ENCODE assay signal across 8 mouse cellular contexts in the genomic region with DNA sequence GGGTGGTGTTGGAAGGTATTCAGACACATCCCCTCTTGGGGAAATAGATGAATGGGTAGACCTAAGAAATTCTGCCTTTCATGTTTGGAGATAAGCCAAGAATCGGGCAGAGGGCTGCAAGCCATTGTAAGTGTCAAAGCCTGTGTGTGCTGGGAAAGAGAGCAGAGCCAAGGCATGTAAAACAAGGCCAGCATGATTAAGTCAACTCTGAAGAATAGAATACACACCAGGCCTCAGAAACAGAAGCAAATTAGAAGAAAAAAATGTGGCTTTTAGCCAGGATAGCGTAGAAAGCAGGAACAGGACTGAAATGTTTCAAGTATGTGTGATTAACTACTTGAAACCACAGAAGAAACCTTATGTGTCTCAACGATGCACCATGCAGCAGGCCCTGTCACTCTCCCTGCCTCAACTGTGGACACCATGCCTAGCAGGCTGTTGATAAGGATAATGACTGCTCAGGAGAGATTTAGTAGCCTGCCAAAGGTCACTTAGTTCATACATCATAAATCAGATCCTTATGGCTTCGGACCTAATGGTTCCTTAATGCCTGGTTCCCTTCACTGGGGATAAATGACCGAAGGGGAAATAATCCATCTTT.
A peak's percentile ranks its signal among the peaks of the same experiment; 100 is the strongest.
DNase-seq lines count a peak whose midpoint lies in the region; ATAC-seq and TF ChIP-seq lines count a peak whose summit lies in the region.

No protein-coding gene starts in this region.

- H3K36me3 ChIP-seq in lung, postnatal 0 days (ENCODE audit: insufficient read depth, low read length): no peaks in the 10 kb centered on the region
- H3K36me3 ChIP-seq in neural tube, embryonic 15.5 days: no peaks in the 10 kb centered on the region
- no peaks in the 10 kb centered on the region for H3K36me3 ChIP-seq in thymus, adult 2 months (ENCODE audit: control insufficient read depth, insufficient read depth, low read length)

- no peaks in the 10 kb centered on the region for H3K27me3 ChIP-seq in lung, postnatal 0 days (replicated peaks; ENCODE audit: insufficient read depth, low read length)
- no peaks in the 10 kb centered on the region for H3K27me3 ChIP-seq in neural tube, embryonic 15.5 days (replicated peaks)
- H3K27me3 ChIP-seq in thymus, adult 2 months (ENCODE audit: control insufficient read depth, insufficient read depth, low read length): no peaks in the 10 kb centered on the region

- no peak overlapping the region for H3K9ac ChIP-seq in lung, postnatal 0 days (replicated peaks; ENCODE audit: low read depth)
- no peak overlapping the region for H3K9ac ChIP-seq in neural tube, embryonic 15.5 days (replicated peaks)

- no peak for TF ChIP-seq CTCF in lung, postnatal 0 days (IDR thresholded peaks at IDR 0.05)
- TF ChIP-seq CTCF in thymus, adult 2 months (IDR thresholded peaks at IDR 0.05; ENCODE audit: borderline replicate concordance, control insufficient read depth, extremely low read depth, insufficient read depth, low read length, poor library complexity): no peak

- peak; percentile 50 to 56 for DNase-seq in cerebellum, postnatal 10 days
- no peak for DNase-seq in cerebellum, postnatal 36 days
- DNase-seq in lung, postnatal 0 days (ENCODE audit: low spot score): peak; percentile 20
- no peak for DNase-seq in lung, postnatal 25 days (ENCODE audit: low spot score)
- DNase-seq in heart, postnatal 4 days: peak; percentile 15
- DNase-seq in thymus, adult 2 months: no peak
- no peak for DNase-seq in liver

- no peak overlapping the region for H3K4me2 ChIP-seq in lung, postnatal 0 days (replicated peaks; ENCODE audit: low read depth, low read length)
- no peak overlapping the region for H3K4me2 ChIP-seq in neural tube, embryonic 15.5 days

- no peak for ATAC-seq in lung, postnatal 0 days
- 0 out of 2 replicates have a peak, but pooled peaks have one; percentile 21 for ATAC-seq in neural tube, embryonic 15.5 days (ENCODE audit: low FRiP score)

- WGBS in lung, postnatal 0 days: 22% methylated on average over 5 of the region's 5 CpGs
- whole genome bisulfite sequencing in neural tube, embryonic 15.5 days: 32% methylated on average over 5 of the region's 5 CpGs
- 47% methylated on average over 5 of the region's 5 CpGs for WGBS in thymus, adult 2 months

- TF ChIP-seq POLR2A in thymus, adult 2 months (IDR thresholded peaks at IDR 0.05; ENCODE audit: control insufficient read depth, extremely low read depth, insufficient read depth, low read length, poor library complexity): no peak

- no peak overlapping the region for H3K27ac ChIP-seq in lung, postnatal 0 days (ENCODE audit: low read length)
- no peak overlapping the region for H3K27ac ChIP-seq in neural tube, embryonic 15.5 days (replicated peaks)
- H3K27ac ChIP-seq in thymus, adult 2 months (ENCODE audit: control insufficient read depth, insufficient read depth, low read length): no peak overlapping the region

- no peaks in the 10 kb centered on the region for H3K9me3 ChIP-seq in lung, postnatal 0 days (ENCODE audit: low read length)
- no peaks in the 10 kb centered on the region for H3K9me3 ChIP-seq in neural tube, embryonic 15.5 days (replicated peaks)

- H3K4me1 ChIP-seq in lung, postnatal 0 days (ENCODE audit: insufficient read depth, low read depth, low read length): no peaks in the 10 kb centered on the region
- peaks cover 5% of the 10 kb centered on the region; the same call in 1 of the 2 replicates for H3K4me1 ChIP-seq in neural tube, embryonic 15.5 days
- H3K4me1 ChIP-seq in thymus, adult 2 months (replicated peaks; ENCODE audit: control insufficient read depth, insufficient read depth, low read length): no peaks in the 10 kb centered on the region

- no peak overlapping the region for H3K4me3 ChIP-seq in lung, postnatal 0 days (ENCODE audit: low read depth, low read length)
- no peak overlapping the region for H3K4me3 ChIP-seq in neural tube, embryonic 15.5 days (replicated peaks)
- no peak overlapping the region for H3K4me3 ChIP-seq in thymus, adult 2 months (ENCODE audit: control insufficient read depth, insufficient read depth, low read length)

- TF ChIP-seq EP300 in lung, postnatal 0 days (IDR thresholded peaks at IDR 0.05): no peak

Comparison
In these comparisons a context has a peak if more than half of its experiments do, and no peak if none do; other contexts are left out.
1. DNase-seq: peak in cerebellum, postnatal 10 days (2 of 2), lung, postnatal 0 days (single experiment) and heart, postnatal 4 days (single experiment); none in cerebellum, postnatal 36 days (0 of 2), lung, postnatal 25 days (single experiment), thymus, adult 2 months (single experiment) and liver (single experiment).